Mouse (Mus musculus): ENCODE results near the gene Mkrn3. TPM values are rescaled to one million over a fixed set of nuclear protein-coding genes. Genes with fewer than 3 reads are reported as not detected.

The Mkrn3 gene
- polyA plus RNA-seq, 1 experiment: 3.3 TPM

GRCm38 (mm10) chr7:62378529-62378928 is 41.4 kb downstream of the Mkrn3 start:
- no peak for DNase-seq (ENCODE audit: low spot score)

- no peak for DNase-seq (ENCODE audit: low spot score)
Measured at GRCm38 (mm10) chr7:62377313-62377712, 42.6 kb downstream of the Mkrn3 start.

- no peak for DNase-seq (ENCODE audit: low spot score)
Measured at GRCm38 (mm10) chr7:62376510-62377304, 43.2 kb downstream of the Mkrn3 start, which contains the start of gene Magel2. TSS of gene Magel2 (plus strand) at chr7:62377010.

- DNase-seq (ENCODE audit: low spot score): no peak
Measured at GRCm38 (mm10) chr7:62375658-62376057, 44.3 kb downstream of the Mkrn3 start.

Other genes starting within 250 kb of the Mkrn3 start
- gene Ndn, start 73.6 kb downstream of the Mkrn3 start, polyA plus RNA-seq (2012; rRNA removed): 25.3 and 26.3 TPM in 2 replicates
- not detected in 2 replicates for gene Magel2, start 43.1 kb downstream of the Mkrn3 start, polyA plus RNA-seq (2012; rRNA removed)
- 1.2 and 1.6 TPM in 2 replicates for gene Peg12, start 44.4 kb upstream of the Mkrn3 start, polyA plus RNA-seq (2012; rRNA removed)

All from urinary bladder, adult 2 months (tissue).